Mouse (Mus musculus) limb, embryonic 10.5 days (tissue): Measurements from ENCODE around the gene Ybx2. TPM values are rescaled to one million over a fixed set of nuclear protein-coding genes. Genes with fewer than 3 reads are reported as not detected.

ENCODE experiments used
- DNase-seq: peaks from one replicate; pipeline ENCODE4 v3.0.0-alpha.2; 2017; ENCODE audit warnings: low spot score
- H3K27ac ChIP-seq: fragments of 300-500 bp; sonication (generic); 2 replicates; pipeline ENCODE4 v1.5.1; 2016; ENCODE audit warnings: mild to moderate bottlenecking
- H3K27me3 ChIP-seq: fragments of 300-500 bp; sonication (generic); 2 replicates; pipeline ENCODE4 v1.6.1; 2016; ENCODE audit warnings: low read depth, mild to moderate bottlenecking; ENCODE audit not compliant: poor library complexity, severe bottlenecking
- H3K36me3 ChIP-seq: fragments of 300-500 bp; sonication (generic); 2 replicates; pipeline ENCODE4 v1.6.1; 2016; ENCODE audit warnings: mild to moderate bottlenecking, moderate library complexity
- H3K4me1 ChIP-seq: fragments of 300-500 bp; sonication (generic); 2 replicates; pipeline ENCODE4 v1.6.1; 2016
- H3K4me3 ChIP-seq: fragments of 300-500 bp; sonication (generic); 2 replicates; pipeline ENCODE4 v1.5.1; 2016; ENCODE audit warnings: mild to moderate bottlenecking, moderate library complexity
- H3K9me3 ChIP-seq: fragments of 300-500 bp; sonication (generic); replicated peaks from 2 replicates; pipeline ENCODE4 v1.6.1; 2016; ENCODE audit warnings: mild to moderate bottlenecking
- WGBS: fragments of 180-500 bp; shearing (Covaris S2); methylation state at CpG from one replicate; pipeline ENCODE4 v1.1.7; 2016; 5-methylcytosine and 5-hydroxymethylcytosine counted together
- polyA plus RNA-seq: library from polyadenylated mRNA; unstranded; fragments of >200 nt; fragmentation: Nextera tagmentation; extraction: Ambion mirVana; gene quantifications from 2 replicates; pipeline ENCODE4 v1.2.1, GENCODE M21; 2016

Ybx2 gene
- polyA plus RNA-seq, 1 experiment from 2014 or later = 6.1 TPM

DNA sequence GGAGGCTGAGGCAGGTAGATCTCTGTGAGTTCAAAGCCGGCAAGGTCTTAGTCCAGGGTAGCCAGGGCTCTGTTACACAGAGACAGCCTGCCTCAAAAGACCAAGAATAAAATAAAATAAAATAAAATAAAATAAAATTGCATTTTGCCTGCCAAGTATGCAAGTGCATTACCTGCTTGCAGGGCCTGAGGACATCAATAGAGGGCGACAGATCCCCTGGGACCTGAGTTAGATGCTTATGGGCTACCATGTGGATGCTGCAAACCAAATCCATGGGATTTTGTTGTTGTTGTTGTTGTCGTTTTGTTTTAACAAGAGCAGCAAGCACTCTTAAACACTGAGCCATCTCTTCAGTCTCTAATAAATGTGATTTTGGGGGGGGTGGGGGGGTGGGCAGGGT is 3.3 kb upstream of the Ybx2 start:
- no peak overlapping the region for H3K27ac ChIP-seq
- peaks cover 34% of the 10 kb centered on the region for H3K4me1 ChIP-seq
- no peaks in the 10 kb centered on the region for H3K9me3 ChIP-seq
- no peaks in the 10 kb centered on the region for H3K36me3 ChIP-seq
- no peak overlapping the region for H3K4me3 ChIP-seq
- H3K27me3 ChIP-seq = peaks cover 25% of the 10 kb centered on the region
- WGBS = 37% methylated on average over 3 of the region's 3 CpGs
- no peak for DNase-seq

DNA sequence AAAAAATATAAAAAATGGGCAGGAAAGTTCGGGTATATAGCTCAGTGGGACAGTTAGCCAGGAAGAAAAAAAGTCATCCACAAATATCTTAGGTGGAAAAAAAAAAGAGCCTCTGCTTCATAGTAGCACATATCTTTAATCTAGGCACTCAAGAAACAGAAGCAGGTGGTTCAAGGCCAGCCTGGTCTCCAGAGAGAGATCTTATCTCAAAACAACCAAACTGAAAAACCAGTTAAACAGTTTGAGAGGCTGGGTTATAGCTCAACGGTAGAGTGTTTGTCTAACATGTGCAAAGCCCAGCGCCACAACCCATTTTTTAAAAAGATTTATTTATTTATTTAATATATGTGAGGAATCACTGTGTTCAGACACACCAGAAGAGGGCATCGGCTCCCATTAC is 2.5 kb upstream of the Ybx2 start:
- WGBS = 83% methylated on average over 4 of the region's 4 CpGs
- no peaks in the 10 kb centered on the region for H3K36me3 ChIP-seq
- peaks cover 42% of the 10 kb centered on the region for H3K4me1 ChIP-seq
- no peak overlapping the region for H3K4me3 ChIP-seq
- peaks cover 34% of the 10 kb centered on the region for H3K27me3 ChIP-seq
- no peak overlapping the region for H3K27ac ChIP-seq
- H3K9me3 ChIP-seq = no peaks in the 10 kb centered on the region
- DNase-seq = no peak

DNA sequence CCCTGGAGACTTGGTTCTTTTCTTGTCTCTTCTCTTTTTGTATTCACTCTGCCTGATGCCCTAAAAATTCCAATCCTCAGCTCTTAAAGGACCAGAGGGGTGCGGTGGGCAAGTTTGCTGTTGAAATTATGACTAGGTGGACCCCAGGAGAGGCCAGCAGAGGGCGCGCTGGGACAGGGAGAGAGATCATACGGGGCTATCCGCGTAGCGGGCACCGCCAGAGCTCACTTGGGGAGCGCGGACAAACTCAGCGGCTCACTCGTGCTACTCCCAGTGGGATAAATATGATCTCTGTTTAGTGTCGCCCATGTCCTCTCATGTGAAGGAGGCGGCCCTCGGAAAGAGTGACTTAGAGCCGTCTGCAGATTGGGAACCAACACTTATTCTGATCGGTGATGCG is 1.4 kb upstream of the Ybx2 start:
- Histone ChIP-seq H3K9me3 (no peaks in the 10 kb centered on the region), H3K36me3 (no peaks in the 10 kb centered on the region), H3K27ac (peak overlapping the region; percentile 89; the same call in 1 of the 2 replicates), H3K4me3 (peak overlapping the region; percentile 77), H3K27me3 (peaks cover 45% of the 10 kb centered on the region), H3K4me1 (peaks cover 53% of the 10 kb centered on the region)
- DNase-seq = peak; percentile 99
- WGBS = 1% methylated on average over 18 of the region's 18 CpGs

DNA sequence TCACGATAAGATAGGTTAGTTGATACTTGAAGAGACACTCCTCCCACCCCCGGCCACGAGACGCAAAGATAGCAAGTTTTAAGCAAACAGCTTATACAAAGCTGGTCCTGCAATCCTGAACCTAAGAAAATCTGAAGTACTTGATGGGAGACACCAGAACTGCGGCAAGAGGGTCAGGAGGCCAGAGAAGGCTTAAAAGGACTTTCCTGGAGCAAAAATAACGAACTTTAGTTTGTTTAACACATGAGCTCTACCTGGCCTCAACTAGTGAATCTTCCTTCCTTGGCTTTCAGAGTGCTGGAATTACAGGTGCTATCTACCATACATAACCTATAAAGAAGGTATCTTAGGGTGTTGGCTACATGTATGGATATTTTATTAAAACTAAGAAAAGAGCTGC is 915 bp upstream of the Ybx2 start:
- Histone ChIP-seq H3K36me3 (no peaks in the 10 kb centered on the region), H3K4me1 (peaks cover 56% of the 10 kb centered on the region), H3K4me3 (peak overlapping the region; percentile 77), H3K27ac (peak overlapping the region; percentile 89; the same call in 1 of the 2 replicates), H3K9me3 (no peaks in the 10 kb centered on the region), H3K27me3 (peaks cover 50% of the 10 kb centered on the region)
- 22% methylated on average over 6 of the region's 6 CpGs for WGBS
- DNase-seq = no peak

DNA sequence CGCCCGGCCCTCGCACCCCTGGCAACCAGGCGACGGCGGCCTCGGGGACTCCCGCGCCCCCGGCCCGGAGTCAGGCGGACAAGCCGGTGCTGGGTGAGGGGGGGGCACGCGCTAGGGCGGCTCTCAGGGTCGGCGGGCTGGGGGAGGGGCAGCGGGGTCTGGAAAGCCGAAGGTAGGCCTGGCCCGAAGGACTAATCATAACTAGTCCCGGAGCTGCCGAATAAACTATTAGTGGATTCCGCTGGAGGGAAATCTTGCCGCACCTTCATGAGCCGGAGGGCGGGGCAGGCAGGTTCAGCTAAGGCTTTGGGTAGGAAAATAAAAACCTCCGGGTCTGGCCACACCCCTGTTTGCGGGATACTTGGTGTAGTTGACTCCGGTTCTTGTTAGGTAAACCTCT is 560 bp downstream of the Ybx2 start:
- peak; percentile 60 for DNase-seq
- H3K9me3 ChIP-seq = no peaks in the 10 kb centered on the region
- peak overlapping the region; percentile 89 for H3K27ac ChIP-seq
- WGBS = 2% methylated on average over 30 of the region's 30 CpGs
- H3K27me3 ChIP-seq = peaks cover 58% of the 10 kb centered on the region
- peaks cover 9% of the 10 kb centered on the region; the same call in 1 of the 2 replicates for H3K36me3 ChIP-seq
- peak overlapping the region; percentile 77 for H3K4me3 ChIP-seq
- H3K4me1 ChIP-seq = peaks cover 61% of the 10 kb centered on the region

DNA sequence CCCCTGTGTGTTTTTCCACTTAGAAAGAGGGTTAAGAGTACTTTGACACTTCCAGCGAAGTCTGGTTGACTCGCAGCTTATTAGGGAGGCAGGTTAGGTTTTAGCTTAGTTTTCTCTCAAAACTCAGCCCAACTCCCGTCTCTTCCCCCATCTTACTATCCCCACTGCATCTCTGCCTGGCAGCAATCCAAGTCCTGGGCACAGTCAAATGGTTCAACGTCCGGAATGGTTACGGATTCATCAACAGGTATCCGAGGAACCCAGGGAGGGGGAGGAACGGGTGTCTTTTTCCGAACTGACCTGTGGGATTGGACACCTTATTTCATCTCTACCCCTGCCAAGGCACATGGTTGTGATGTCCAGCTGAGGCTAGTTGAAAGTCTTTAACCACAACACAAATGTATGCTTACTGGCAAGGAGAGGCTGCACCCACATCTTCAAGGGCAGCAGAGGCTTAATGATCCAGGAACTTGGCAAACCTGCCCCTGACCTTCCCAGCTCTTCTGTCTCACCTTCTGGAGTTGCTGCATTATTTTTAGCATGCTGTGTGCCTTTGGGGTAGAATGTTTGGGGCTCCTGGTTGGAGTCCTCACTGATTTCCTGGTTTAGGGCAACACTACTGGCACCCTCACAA is 1.2 kb downstream of the Ybx2 start:
- peaks cover 61% of the 10 kb centered on the region for H3K4me1 ChIP-seq
- peak overlapping the region; percentile 15; the same call in 1 of the 2 replicates for H3K27ac ChIP-seq
- no peak for DNase-seq
- peaks cover 14% of the 10 kb centered on the region for H3K36me3 ChIP-seq
- 48% methylated on average over 9 of the region's 9 CpGs for WGBS
- no peaks in the 10 kb centered on the region for H3K9me3 ChIP-seq
- H3K4me3 ChIP-seq = peak overlapping the region; percentile 77
- H3K27me3 ChIP-seq = peaks cover 58% of the 10 kb centered on the region

DNA sequence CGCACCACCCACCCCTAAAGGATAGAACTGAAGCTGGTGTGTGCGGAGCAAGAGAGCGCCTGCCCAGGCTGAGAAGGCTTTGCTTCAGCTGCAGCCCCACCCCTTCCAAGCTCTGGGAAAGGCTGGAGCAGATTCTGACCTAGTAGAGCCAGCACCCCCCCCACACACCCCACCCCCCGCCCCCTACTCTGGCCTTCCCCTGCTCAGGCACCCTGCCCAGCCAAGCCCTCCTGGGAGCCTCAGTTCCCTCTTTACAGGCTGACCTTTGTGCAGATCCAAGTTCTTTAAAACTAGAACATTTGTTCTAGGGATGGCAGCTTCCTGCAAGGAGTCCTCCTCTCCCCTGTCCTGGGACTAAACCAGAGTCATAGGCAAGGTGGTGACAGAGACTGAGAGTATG is 1.8 kb downstream of the Ybx2 start:
- Histone ChIP-seq H3K36me3 (peaks cover 19% of the 10 kb centered on the region), H3K27ac (peak overlapping the region; percentile 15), H3K4me3 (peak overlapping the region; percentile 77; the same call in 1 of the 2 replicates), H3K27me3 (peaks cover 58% of the 10 kb centered on the region), H3K4me1 (peaks cover 61% of the 10 kb centered on the region), H3K9me3 (no peaks in the 10 kb centered on the region)
- no peak for DNase-seq
- 50% methylated on average over 4 of the region's 4 CpGs for WGBS

DNA sequence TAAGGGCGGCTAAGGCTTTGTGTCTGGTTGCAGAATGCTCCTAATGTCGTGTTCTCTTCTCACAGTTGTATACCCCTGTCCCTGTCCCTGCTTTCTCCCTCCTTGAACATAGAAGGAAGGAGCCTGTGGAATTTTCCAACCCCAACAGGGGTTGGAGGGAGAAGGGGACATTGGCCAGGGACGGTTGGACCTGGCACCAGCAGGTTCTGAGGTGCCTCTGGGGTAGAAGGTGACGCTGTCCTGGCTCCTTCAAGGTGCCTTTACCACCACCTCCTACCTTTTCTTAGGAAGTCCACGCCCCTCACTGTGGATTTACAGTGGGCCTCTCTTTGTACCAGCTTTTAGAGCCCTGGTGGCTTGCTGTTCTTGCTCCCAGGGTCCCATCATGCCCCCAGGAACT is 2.2 kb downstream of the Ybx2 start:
- no peaks in the 10 kb centered on the region for H3K9me3 ChIP-seq
- no peak for DNase-seq
- H3K27ac ChIP-seq = peak overlapping the region; percentile 15; the same call in 1 of the 2 replicates
- H3K27me3 ChIP-seq = peaks cover 58% of the 10 kb centered on the region
- H3K36me3 ChIP-seq = peaks cover 24% of the 10 kb centered on the region
- H3K4me1 ChIP-seq = peaks cover 61% of the 10 kb centered on the region
- H3K4me3 ChIP-seq = peak overlapping the region; percentile 77; the same call in 1 of the 2 replicates
- 71% methylated on average over 5 of the region's 5 CpGs for WGBS

DNA sequence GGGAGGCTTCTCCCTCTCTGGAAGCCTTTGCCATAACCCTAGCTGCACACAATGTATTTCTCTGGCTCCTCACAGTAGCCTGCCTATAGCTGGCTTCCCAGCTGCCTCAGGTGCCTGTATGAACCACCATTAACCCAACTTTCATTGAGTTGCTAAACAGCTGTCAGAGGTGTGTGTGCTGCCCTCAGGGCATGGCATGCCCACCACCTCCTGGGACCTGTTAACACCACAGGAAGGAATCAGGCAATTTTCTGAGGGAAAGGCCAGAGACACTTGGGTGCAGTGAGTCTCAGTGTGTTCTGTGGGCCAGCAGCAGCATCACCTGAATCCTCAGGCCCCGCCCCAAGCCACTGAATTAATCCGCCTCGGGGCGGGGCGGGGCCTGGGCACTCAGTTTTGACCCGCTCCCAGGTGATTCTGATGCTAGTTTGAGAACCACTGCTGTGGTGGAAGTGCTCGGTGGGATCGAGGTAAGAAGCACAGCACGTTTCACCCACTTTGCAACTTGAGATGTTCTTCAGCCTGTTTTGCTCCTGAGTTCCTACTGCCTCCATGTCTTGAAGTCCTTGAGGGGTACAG is 2.9 kb downstream of the Ybx2 start:
- 0 out of 2 replicates have a peak overlapping the region, but pooled peaks have one; percentile 6 for H3K4me3 ChIP-seq
- WGBS = 25% methylated on average over 9 of the region's 9 CpGs
- no peaks in the 10 kb centered on the region for H3K9me3 ChIP-seq
- peaks cover 58% of the 10 kb centered on the region for H3K27me3 ChIP-seq
- H3K27ac ChIP-seq = no peak overlapping the region
- DNase-seq = no peak
- H3K36me3 ChIP-seq = peaks cover 30% of the 10 kb centered on the region
- peaks cover 61% of the 10 kb centered on the region for H3K4me1 ChIP-seq

DNA sequence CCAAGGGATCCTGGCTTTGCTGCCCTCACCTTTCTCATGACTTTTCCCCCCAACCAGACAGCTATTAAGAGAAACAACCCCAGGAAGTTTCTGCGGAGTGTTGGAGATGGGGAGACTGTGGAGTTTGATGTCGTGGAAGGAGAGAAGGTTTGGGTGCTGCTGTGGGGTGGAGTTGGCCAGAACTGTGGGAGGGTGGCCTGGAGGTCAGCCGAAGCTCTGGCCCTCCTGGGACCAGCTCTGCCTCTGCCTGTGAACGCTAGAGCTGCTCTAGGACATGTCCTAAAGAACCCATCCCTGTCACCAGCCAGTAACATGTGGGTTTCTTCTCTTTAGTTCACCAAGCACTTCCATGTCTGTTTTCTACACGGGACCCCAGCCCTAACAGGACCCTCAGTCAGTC is 3.6 kb downstream of the Ybx2 start:
- H3K4me3 ChIP-seq = no peak overlapping the region
- peaks cover 37% of the 10 kb centered on the region for H3K36me3 ChIP-seq
- no peak for DNase-seq
- H3K27me3 ChIP-seq = peaks cover 58% of the 10 kb centered on the region
- WGBS = 71% methylated on average over 5 of the region's 5 CpGs
- peaks cover 58% of the 10 kb centered on the region for H3K4me1 ChIP-seq
- H3K27ac ChIP-seq = no peak overlapping the region
- H3K9me3 ChIP-seq = no peaks in the 10 kb centered on the region

DNA sequence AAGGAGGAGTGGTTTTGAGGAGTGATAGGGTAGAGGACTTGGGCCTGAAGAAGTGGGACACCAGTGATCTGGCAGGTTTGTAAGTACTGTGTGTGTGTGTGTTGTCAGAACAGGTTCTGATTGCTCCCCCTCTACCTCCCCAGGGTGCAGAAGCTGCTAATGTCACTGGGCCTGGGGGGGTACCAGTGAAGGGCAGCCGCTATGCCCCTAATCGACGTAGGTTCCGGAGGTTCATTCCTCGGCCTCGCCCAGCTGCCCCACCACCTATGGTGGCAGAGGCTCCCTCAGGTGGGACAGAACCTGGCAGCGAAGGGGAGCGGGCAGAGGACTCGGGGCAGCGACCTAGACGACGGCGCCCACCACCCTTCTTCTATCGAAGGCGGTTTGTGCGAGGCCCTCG is 4.1 kb downstream of the Ybx2 start:
- Histone ChIP-seq H3K4me1 (peaks cover 52% of the 10 kb centered on the region), H3K27me3 (peaks cover 56% of the 10 kb centered on the region), H3K4me3 (no peak overlapping the region), H3K27ac (no peak overlapping the region), H3K9me3 (no peaks in the 10 kb centered on the region), H3K36me3 (peaks cover 43% of the 10 kb centered on the region)
- WGBS = 93% methylated on average over 17 of the region's 17 CpGs
- no peak for DNase-seq

DNA sequence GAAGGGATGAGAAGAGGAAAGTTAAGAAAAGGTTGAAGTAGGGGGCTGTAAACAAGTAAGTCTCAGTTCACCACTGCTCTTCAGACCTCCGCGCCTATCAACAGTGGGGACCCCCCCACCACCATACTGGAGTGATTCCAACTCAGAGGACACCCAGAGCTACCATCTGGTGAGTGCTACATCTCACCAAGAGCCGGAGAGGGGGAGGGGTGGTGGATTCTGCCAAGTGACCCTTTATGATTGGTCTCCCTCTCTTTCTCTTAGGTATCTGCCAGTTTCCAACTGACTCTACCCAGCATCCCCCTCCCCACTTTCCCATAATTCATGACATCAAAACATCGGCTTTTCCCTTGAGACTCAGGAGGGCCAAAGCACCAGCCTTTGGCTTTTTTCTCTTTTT is 5.4 kb downstream of the Ybx2 start:
- H3K36me3 ChIP-seq = peaks cover 55% of the 10 kb centered on the region
- H3K4me3 ChIP-seq = no peak overlapping the region
- WGBS = 75% methylated on average over 4 of the region's 4 CpGs
- peaks cover 43% of the 10 kb centered on the region for H3K4me1 ChIP-seq
- H3K9me3 ChIP-seq = no peaks in the 10 kb centered on the region
- DNase-seq = no peak
- no peak overlapping the region for H3K27ac ChIP-seq
- peaks cover 46% of the 10 kb centered on the region for H3K27me3 ChIP-seq

DNA sequence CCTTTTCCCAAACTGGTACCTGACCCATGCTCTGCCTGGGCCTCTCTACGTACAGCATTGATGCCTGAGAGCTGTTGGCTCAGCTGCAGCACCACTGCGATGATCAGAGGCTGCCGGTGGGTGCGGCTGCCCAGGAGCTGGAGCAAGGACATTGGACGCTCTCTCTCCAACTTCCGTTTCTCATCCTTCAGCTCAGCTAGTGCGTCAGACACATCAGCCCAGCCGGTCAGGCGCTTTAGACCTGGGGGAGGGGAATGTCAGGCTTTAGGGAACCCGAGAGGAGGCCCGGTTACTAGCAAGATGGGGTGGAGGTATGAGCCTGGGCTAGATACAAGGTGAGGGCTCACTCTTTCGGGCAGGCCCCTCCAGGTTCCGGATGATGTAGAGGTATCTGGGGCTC is 9.6 kb downstream of the Ybx2 start:
- peaks cover 31% of the 10 kb centered on the region for H3K4me1 ChIP-seq
- no peak for DNase-seq
- WGBS = 79% methylated on average over 13 of the region's 13 CpGs
- H3K27me3 ChIP-seq = peaks cover 5% of the 10 kb centered on the region; the same call in 1 of the 2 replicates
- 0 out of 2 replicates have a peak overlapping the region, but pooled peaks have one; percentile 2 for H3K4me3 ChIP-seq
- H3K36me3 ChIP-seq = peaks cover 58% of the 10 kb centered on the region
- H3K27ac ChIP-seq = peak overlapping the region; percentile 96; the same call in 1 of the 2 replicates
- H3K9me3 ChIP-seq = no peaks in the 10 kb centered on the region
